Mouse (Mus musculus) forebrain, embryonic 14.5 days (tissue): ENCODE results near the gene Meox2. TPM values are rescaled to one million over a fixed set of nuclear protein-coding genes. Genes with fewer than 3 reads are reported as not detected.
"Not testable (repeated sequence)": the region's sequence is repeated elsewhere in the genome, so short reads cannot be mapped to it uniquely, and the experiment has no call there.

Experiments used
- ATAC-seq: fragments of 200-750 bp; cut with Nextera tagmentation; 2 replicates; pipeline ENCODE4 v1.8.0; 2017; ENCODE audit warnings: mild to moderate bottlenecking, moderate library complexity
- DNase-seq: peaks from one replicate; pipeline ENCODE4 v3.0.0-alpha.2; 2015; ENCODE audit warnings: low spot score
- H3K27ac ChIP-seq: fragments of 300-500 bp; sonication (generic); 2 replicates; pipeline ENCODE4 v1.5.1; 2014; ENCODE audit warnings: low read depth, mild to moderate bottlenecking, control low read depth, low read length, moderate library complexity
- H3K27me3 ChIP-seq: fragments of 300-500 bp; sonication (generic); replicated peaks from 2 replicates; pipeline ENCODE4 v1.6.1; 2014; ENCODE audit warnings: low read length, control low read depth, mixed read lengths; ENCODE audit not compliant: control insufficient read depth, insufficient read depth
- H3K36me3 ChIP-seq: fragments of 300-500 bp; sonication (generic); 2 replicates; pipeline ENCODE4 v1.6.1; 2014; ENCODE audit warnings: low read length, control low read depth; ENCODE audit not compliant: control insufficient read depth, insufficient read depth
- H3K4me1 ChIP-seq: fragments of 300-500 bp; sonication (generic); 2 replicates; pipeline ENCODE4 v1.6.1; 2014; ENCODE audit warnings: antibody characterized with exemption, low read length, control low read depth; ENCODE audit not compliant: control insufficient read depth, insufficient read depth
- H3K4me2 ChIP-seq: fragments of 300-500 bp; sonication (generic); 2 replicates; pipeline ENCODE4 v1.6.1; 2014; ENCODE audit warnings: mild to moderate bottlenecking, control low read depth, low read length
- H3K4me3 ChIP-seq: fragments of 300-500 bp; sonication (generic); 2 replicates; pipeline ENCODE4 v1.5.1; 2014; ENCODE audit warnings: low read depth, low read length, control low read depth
- H3K9ac ChIP-seq: fragments of 300-500 bp; sonication (generic); 2 replicates; pipeline ENCODE4 v1.6.1; 2014; ENCODE audit warnings: mild to moderate bottlenecking, low read length, control low read depth, moderate library complexity
- H3K9me3 ChIP-seq: fragments of 300-500 bp; sonication (generic); replicated peaks from 2 replicates; pipeline ENCODE4 v1.6.1; 2016; ENCODE audit warnings: low read length, control low read depth, mixed read lengths; ENCODE audit not compliant: control insufficient read depth
- WGBS: fragments of 180-500 bp; shearing (Covaris S2); extraction: QIAGEN DNeasy Blood & Tissue Kit; methylation state at CpG from one replicate; pipeline ENCODE4 v1.1.7; 2014; 5-methylcytosine and 5-hydroxymethylcytosine counted together
- polyA plus RNA-seq: library from polyadenylated mRNA; unstranded; fragments of >200 nt; fragmentation: Nextera tagmentation; extraction: Ambion mirVana; gene quantifications from 2 replicates; pipeline ENCODE4 v1.2.1, GENCODE M21; 2014

The Meox2 gene
- 0.14 TPM in 1 of 2 replicates, not detected in the other for polyA plus RNA-seq

DNA sequence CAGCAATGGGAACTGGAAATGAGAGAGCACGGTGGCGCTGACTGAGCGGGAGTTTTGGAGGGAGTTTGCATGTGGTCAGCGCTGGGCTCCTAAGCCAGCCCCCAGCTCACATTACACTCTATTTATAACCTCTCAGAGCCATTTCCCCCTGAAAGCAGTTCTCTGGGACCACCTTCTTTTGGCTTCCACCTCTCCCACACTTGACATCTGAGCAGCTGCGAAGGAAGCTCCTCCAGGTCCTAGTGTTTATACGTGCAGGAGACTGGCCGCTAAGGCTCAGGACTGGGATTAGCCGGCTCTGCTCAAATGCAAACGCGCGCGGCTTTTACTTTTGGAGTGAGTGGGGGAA lies at the start of gene Meox2:
Gene Meox2, plus strand, starts transcription at position 151 of the 349 bp plus-strand sequence.
- Histone ChIP-seq H3K27me3 (peaks cover 33% of the 10 kb centered on the region), H3K4me1 (peaks cover 6% of the 10 kb centered on the region; the same call in 1 of the 2 replicates), H3K27ac (no peak within 1 kb of the TSS), H3K4me3 (peak within 1 kb of the TSS; percentile 42), H3K36me3 (no peaks in the 10 kb centered on the region), H3K9ac (peak within 1 kb of the TSS; percentile 43), H3K9me3 (no peaks in the 10 kb centered on the region), H3K4me2 (peak within 1 kb of the TSS; percentile 87)
- peak; percentile 72; the same call in 1 of the 2 replicates for ATAC-seq
- peak; percentile 23 for DNase-seq
- WGBS = under 1% methylated on average over 12 of the region's 12 CpGs

DNA sequence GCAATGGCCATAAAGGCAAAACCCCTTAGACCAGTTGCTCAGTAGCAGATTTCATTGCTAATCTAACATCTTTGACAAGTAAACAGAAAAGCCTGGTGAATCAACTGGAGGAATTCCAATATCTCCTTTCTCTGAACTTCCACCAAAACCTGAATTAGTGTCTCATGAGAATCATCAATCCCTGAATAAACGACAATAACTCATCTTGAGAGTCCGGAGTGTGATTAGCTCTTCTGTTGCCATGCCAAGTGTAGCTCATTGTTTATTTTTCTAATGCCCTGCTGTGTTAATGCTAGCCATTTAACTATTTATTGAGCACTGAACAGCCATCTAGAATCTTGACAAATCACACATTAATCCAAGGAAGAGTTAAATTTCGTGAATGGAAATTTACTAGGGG lies 35.7 kb upstream of the Meox2 start:
- ATAC-seq (no peak), DNase-seq (no peak)
- no peak overlapping the region for H3K27ac ChIP-seq
- no peaks in the 10 kb centered on the region for H3K36me3 ChIP-seq
- H3K9ac ChIP-seq = no peak overlapping the region
- no peaks in the 10 kb centered on the region for H3K9me3 ChIP-seq
- no peak overlapping the region for H3K4me2 ChIP-seq
- 44% methylated on average over 3 of the region's 3 CpGs for WGBS
- no peaks in the 10 kb centered on the region for H3K27me3 ChIP-seq
- H3K4me3 ChIP-seq = no peak overlapping the region
- H3K4me1 ChIP-seq = no peaks in the 10 kb centered on the region

DNA sequence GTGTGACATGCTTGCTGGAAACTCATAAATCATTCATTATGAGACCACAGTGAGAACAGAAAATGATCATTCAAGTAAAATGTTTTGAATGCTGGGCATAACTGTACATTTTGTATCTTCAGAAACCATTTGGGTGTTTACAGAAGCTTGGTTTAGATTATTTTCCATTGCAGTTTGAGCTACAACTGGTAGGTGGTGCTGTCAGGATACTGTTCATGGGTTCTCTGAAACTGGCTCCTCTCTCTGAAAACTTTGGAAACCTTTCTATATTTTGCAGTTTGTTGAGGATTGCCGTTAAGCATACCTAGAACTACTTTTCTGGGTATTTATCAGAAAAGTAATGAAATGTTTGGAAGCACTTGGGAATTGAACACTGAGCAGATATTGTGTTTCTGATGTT lies 31.0 kb upstream of the Meox2 start:
- DNase-seq = no peak
- no peak overlapping the region for H3K27ac ChIP-seq
- H3K27me3 ChIP-seq = no peaks in the 10 kb centered on the region
- no peaks in the 10 kb centered on the region for H3K9me3 ChIP-seq
- H3K4me3 ChIP-seq = no peak overlapping the region
- H3K9ac ChIP-seq = no peak overlapping the region
- no peak for ATAC-seq
- no peaks in the 10 kb centered on the region for H3K36me3 ChIP-seq
- no peak overlapping the region for H3K4me2 ChIP-seq
- H3K4me1 ChIP-seq = no peaks in the 10 kb centered on the region
- WGBS = 79% methylated on average over 1 of the region's 1 CpGs

DNA sequence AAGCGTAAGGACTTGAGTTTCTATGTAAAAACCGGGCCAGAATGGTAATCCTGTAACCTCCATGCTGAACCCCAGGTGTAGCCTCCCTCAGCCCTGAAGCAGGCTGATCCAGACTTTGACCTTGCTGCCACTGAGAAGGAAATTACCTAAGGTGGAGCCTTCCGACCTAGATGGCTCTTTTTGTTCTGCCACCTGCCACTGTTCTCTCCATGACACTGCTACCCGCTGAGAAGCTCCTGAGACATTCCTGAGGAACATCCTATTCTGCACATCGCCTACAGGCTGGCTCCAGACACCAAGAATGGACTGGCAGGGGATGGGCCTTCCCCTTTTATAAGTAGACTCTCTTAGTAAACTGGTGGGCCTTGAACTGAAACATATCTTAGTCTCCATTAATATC lies 28.3 kb upstream of the Meox2 start:
- not testable (repeated sequence) for ATAC-seq, H3K27me3 ChIP-seq, DNase-seq, H3K27ac ChIP-seq, H3K4me2 ChIP-seq, H3K36me3 ChIP-seq, H3K9ac ChIP-seq, H3K4me3 ChIP-seq, H3K9me3 ChIP-seq, H3K4me1 ChIP-seq
- 64% methylated on average over 5 of the region's 5 CpGs for WGBS

DNA sequence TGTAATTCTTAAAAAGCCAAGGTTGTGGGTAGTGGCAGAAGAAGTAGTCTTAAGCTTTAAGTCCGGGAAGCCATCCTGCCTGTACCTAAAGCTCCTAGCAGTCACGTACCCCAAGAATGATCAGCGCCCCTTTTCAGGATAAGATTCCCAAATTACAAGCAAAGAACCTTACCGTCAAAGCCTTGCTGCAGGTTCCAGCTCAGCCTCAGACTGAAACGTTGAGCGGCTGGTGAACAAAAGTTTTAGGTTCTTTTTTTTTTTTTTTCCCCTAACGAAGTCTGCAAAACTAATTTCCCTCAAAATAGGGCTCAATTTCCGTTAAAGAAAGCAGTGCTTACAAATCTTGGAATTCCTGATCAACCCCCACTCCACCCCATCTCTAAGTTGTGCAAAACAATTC lies 1.8 kb upstream of the Meox2 start:
- H3K27ac ChIP-seq = no peak overlapping the region
- peaks cover 6% of the 10 kb centered on the region; the same call in 1 of the 2 replicates for H3K4me1 ChIP-seq
- H3K27me3 ChIP-seq = peaks cover 33% of the 10 kb centered on the region
- H3K36me3 ChIP-seq = no peaks in the 10 kb centered on the region
- DNase-seq = no peak
- no peak overlapping the region for H3K4me2 ChIP-seq
- H3K9ac ChIP-seq = no peak overlapping the region
- ATAC-seq = no peak
- H3K4me3 ChIP-seq = no peak overlapping the region
- no peaks in the 10 kb centered on the region for H3K9me3 ChIP-seq
- WGBS = 29% methylated on average over 8 of the region's 8 CpGs

DNA sequence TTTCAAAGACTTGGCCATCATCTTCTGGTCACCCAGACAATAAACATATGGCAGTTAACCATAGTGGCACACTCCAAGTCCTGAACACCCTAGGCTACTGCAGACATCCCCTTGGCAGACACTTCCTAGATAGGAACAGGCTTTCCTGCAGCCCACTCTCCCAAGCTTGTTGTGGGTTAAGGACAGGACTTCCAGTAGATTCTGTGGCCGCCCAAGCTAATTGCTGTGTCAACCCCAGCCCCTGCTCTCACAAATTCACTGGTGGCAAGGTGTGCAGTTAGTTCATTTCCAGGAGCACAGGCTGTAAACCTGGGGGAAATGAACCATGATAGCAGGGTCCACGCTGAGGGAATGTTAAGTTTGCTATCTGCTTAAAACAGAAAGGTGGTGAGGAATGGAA lies 1.2 kb upstream of the Meox2 start:
- H3K4me2 ChIP-seq = no peak overlapping the region
- ATAC-seq (no peak), DNase-seq (no peak)
- no peaks in the 10 kb centered on the region for H3K36me3 ChIP-seq
- H3K27me3 ChIP-seq = peaks cover 33% of the 10 kb centered on the region
- H3K4me3 ChIP-seq = no peak overlapping the region
- no peak overlapping the region for H3K9ac ChIP-seq
- no peaks in the 10 kb centered on the region for H3K9me3 ChIP-seq
- WGBS = 65% methylated on average over 2 of the region's 2 CpGs
- H3K4me1 ChIP-seq = peaks cover 6% of the 10 kb centered on the region; the same call in 1 of the 2 replicates
- H3K27ac ChIP-seq = no peak overlapping the region

DNA sequence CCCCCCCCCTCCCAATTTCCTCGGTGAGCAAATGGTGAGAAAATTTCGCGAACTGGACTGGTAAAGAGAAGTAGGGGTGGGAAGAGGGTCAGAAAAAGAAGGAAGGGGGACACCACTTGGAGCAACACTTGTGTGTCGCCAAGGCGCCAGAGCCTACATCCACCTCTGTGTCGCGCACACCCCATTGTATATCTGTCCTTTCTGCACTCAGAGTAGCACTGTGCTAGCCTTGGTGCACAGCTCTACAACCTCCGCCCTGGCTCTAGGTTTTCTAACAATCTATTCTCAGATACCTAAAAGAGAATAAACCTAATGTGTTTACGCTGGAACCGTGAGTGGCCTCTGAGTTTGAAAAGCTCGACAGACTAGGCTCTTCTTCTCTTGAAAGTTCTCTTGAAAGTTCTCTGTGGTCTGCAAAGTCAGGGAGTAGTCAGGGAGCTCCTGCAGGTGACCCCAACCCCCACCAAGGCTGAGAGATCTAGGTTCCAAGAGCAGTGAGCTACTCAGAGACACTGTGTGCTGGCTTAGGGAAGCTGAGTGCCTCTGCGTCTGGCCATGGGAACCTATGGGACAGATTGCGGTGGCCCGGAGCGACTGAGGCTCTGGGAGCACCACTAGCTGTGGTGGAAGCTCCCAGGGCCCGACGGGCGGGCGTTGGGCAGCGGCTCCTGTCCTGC lies 489 bp upstream of the Meox2 start:
- peak overlapping the region; percentile 87 for H3K4me2 ChIP-seq

DNA sequence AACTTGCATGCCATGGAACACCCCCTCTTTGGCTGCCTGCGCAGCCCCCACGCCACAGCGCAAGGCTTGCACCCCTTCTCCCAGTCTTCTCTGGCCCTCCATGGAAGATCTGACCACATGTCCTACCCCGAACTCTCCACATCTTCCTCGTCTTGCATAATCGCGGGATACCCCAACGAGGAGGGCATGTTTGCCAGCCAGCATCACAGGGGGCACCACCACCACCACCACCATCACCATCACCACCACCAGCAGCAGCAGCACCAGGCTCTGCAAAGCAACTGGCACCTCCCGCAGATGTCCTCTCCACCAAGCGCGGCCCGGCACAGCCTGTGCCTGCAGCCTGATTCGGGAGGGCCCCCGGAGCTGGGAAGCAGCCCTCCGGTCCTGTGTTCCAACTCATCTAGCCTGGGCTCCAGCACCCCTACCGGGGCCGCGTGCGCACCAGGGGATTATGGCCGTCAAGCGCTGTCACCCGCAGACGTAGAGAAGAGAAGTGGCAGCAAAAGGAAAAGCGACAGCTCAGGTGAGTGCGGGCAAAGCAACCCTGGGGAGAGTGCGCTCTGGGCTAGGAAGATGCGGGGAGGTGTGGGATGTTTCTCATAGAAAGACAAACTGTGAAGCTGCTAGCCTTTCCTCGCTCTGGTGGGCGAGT lies 606 bp downstream of the Meox2 start:
- ATAC-seq = peak; percentile 78
- WGBS = under 1% methylated on average over 28 of the region's 29 CpGs
- Histone ChIP-seq H3K9me3 (no peaks in the 10 kb centered on the region), H3K4me1 (peaks cover 6% of the 10 kb centered on the region; the same call in 1 of the 2 replicates), H3K4me3 (peak overlapping the region; percentile 42), H3K9ac (peak overlapping the region; percentile 43), H3K27me3 (peaks cover 33% of the 10 kb centered on the region), H3K27ac (no peak overlapping the region), H3K36me3 (no peaks in the 10 kb centered on the region), H3K4me2 (peak overlapping the region; percentile 87)
- DNase-seq = peak; percentile 20

More for the DNA sequence above, 489 bp upstream of the Meox2 start:
- Histone ChIP-seq H3K9ac (no peak overlapping the region), H3K27ac (no peak overlapping the region), H3K4me1 (peaks cover 6% of the 10 kb centered on the region; the same call in 1 of the 2 replicates), H3K36me3 (no peaks in the 10 kb centered on the region), H3K27me3 (peaks cover 33% of the 10 kb centered on the region), H3K9me3 (no peaks in the 10 kb centered on the region), H3K4me3 (peak overlapping the region; percentile 42)
- ATAC-seq = peak; percentile 41; the same call in 1 of the 2 replicates
- no peak for DNase-seq
- 25% methylated on average over 20 of the region's 20 CpGs for WGBS
